Mouse (Mus musculus): Measurements from ENCODE around the gene Rsph1.

The Rsph1 gene

GRCm38 (mm10) chr17:31303401-31303800 lies 26.2 kb upstream of the Rsph1 start:
- DNase-seq: no peak

GRCm38 (mm10) chr17:31300736-31301135 lies 23.6 kb upstream of the Rsph1 start:
- DNase-seq: no peak

GRCm38 (mm10) chr17:31299981-31300380 lies 22.8 kb upstream of the Rsph1 start:
- DNase-seq: peak in 1 of 2 experiments; percentile 37

GRCm38 (mm10) chr17:31298419-31299209 lies 21.4 kb upstream of the Rsph1 start:
- DNase-seq: peak in 1 of 2 experiments; percentile 36

- peak; percentile 81 to 89 for DNase-seq
These were observed 20.3 kb upstream of the Rsph1 start for GRCm38 (mm10) chr17:31297521-31297939.

- DNase-seq: peak; percentile 84 to 90
These were observed 19.0 kb upstream of the Rsph1 start for GRCm38 (mm10) chr17:31295892-31296781.

- peak in 1 of 2 experiments; percentile 44 for DNase-seq
These were observed 18.2 kb upstream of the Rsph1 start for GRCm38 (mm10) chr17:31295215-31295891.

GRCm38 (mm10) chr17:31294363-31295214 lies 17.4 kb upstream of the Rsph1 start:
- DNase-seq: peak in 1 of 2 experiments; percentile 48

- DNase-seq: peak in 1 of 2 experiments; percentile 34
These were observed 13.7 kb upstream of the Rsph1 start for GRCm38 (mm10) chr17:31290859-31291258.

- no peak for DNase-seq
These were observed 13.1 kb upstream of the Rsph1 start for GRCm38 (mm10) chr17:31290311-31290710.

- no peak for DNase-seq
These were observed 12.0 kb upstream of the Rsph1 start for GRCm38 (mm10) chr17:31288999-31289726.

- DNase-seq: no peak
These were observed 10.0 kb upstream of the Rsph1 start for GRCm38 (mm10) chr17:31287216-31287615.

- DNase-seq: no peak
These were observed 9.3 kb upstream of the Rsph1 start, which contains the start of gene Slc37a1 for GRCm38 (mm10) chr17:31286492-31286891. TSS of gene Slc37a1 (plus strand) at chr17:31286792.

- no peak for DNase-seq
These were observed 8.7 kb upstream of the Rsph1 start for GRCm38 (mm10) chr17:31285867-31286266.

GRCm38 (mm10) chr17:31282687-31283053 lies 5.5 kb upstream of the Rsph1 start:
- no peak for DNase-seq

- no peak for DNase-seq
These were observed 4.9 kb upstream of the Rsph1 start for GRCm38 (mm10) chr17:31281830-31282686.

GRCm38 (mm10) chr17:31280269-31280668 lies 3.1 kb upstream of the Rsph1 start:
- peak in 1 of 2 experiments; percentile 30 for DNase-seq

- no peak for DNase-seq
These were observed 2.4 kb upstream of the Rsph1 start for GRCm38 (mm10) chr17:31279541-31279940.

GRCm38 (mm10) chr17:31277931-31278330 lies 748 bp upstream of the Rsph1 start:
- DNase-seq: no peak

GRCm38 (mm10) chr17:31276207-31276921 lies 819 bp downstream of the Rsph1 start:
- no peak for DNase-seq

Measured in kidney, postnatal 25 days (tissue).